Mouse (Mus musculus): ENCODE measurements at regions not wholly inside any gene's neighbourhood (a gene's known extent, or its start where the extent isn't known, plus 50 kb on each side); places are given as distances from the start of the nearest gene placed in this dataset.

- no peak for DNase-seq (ENCODE audit: low spot score)
Observed at GRCm38 (mm10) chr6:103312149-103312548, 198.2 kb upstream of the Chl1 start.

GRCm38 (mm10) chr6:103312935-103313334 is 197.5 kb upstream of the Chl1 start:
- no peak for DNase-seq (ENCODE audit: low spot score)

GRCm38 (mm10) chr6:103318081-103318480 is 192.3 kb upstream of the Chl1 start:
- no peak for DNase-seq (ENCODE audit: low spot score)

- no peak for DNase-seq (ENCODE audit: low spot score)
Observed at GRCm38 (mm10) chr6:103318677-103319359, 191.6 kb upstream of the Chl1 start.

GRCm38 (mm10) chr6:103319964-103320363 is 190.4 kb upstream of the Chl1 start:
- no peak for DNase-seq (ENCODE audit: low spot score)

- DNase-seq (ENCODE audit: low spot score), result no peak
Observed at GRCm38 (mm10) chr6:103320550-103320949, 189.8 kb upstream of the Chl1 start.

- DNase-seq (ENCODE audit: low spot score), result no peak
Observed at GRCm38 (mm10) chr6:103321058-103321457, 189.3 kb upstream of the Chl1 start.

- no peak for DNase-seq (ENCODE audit: low spot score)
Observed at GRCm38 (mm10) chr6:103322442-103322841, 187.9 kb upstream of the Chl1 start.

GRCm38 (mm10) chr6:103335683-103336082 is 174.7 kb upstream of the Chl1 start:
- DNase-seq (ENCODE audit: low spot score), result no peak

- DNase-seq (ENCODE audit: low spot score), result no peak
Observed at GRCm38 (mm10) chr6:103339961-103340732, 170.2 kb upstream of the Chl1 start.

- DNase-seq (ENCODE audit: low spot score), result no peak
Observed at GRCm38 (mm10) chr6:103343515-103343914, 166.9 kb upstream of the Chl1 start.

- DNase-seq (ENCODE audit: low spot score), result no peak
Observed at GRCm38 (mm10) chr6:103344413-103344812, 166.0 kb upstream of the Chl1 start.

- no peak for DNase-seq (ENCODE audit: low spot score)
Observed at GRCm38 (mm10) chr6:103345195-103345594, 165.2 kb upstream of the Chl1 start.

GRCm38 (mm10) chr6:103352405-103353124 is 157.8 kb upstream of the Chl1 start:
- DNase-seq (ENCODE audit: low spot score), result no peak

GRCm38 (mm10) chr6:103353346-103353745 is 157.0 kb upstream of the Chl1 start:
- no peak for DNase-seq (ENCODE audit: low spot score)

GRCm38 (mm10) chr6:103366782-103367491 is 143.4 kb upstream of the Chl1 start:
- no peak for DNase-seq (ENCODE audit: low spot score)

GRCm38 (mm10) chr6:103374956-103375355 is 135.4 kb upstream of the Chl1 start:
- no peak for DNase-seq (ENCODE audit: low spot score)

GRCm38 (mm10) chr6:103377277-103377676 is 133.1 kb upstream of the Chl1 start:
- DNase-seq (ENCODE audit: low spot score), result no peak

GRCm38 (mm10) chr6:103378047-103378446 is 132.3 kb upstream of the Chl1 start:
- no peak for DNase-seq (ENCODE audit: low spot score)

GRCm38 (mm10) chr6:103381030-103381429 is 129.4 kb upstream of the Chl1 start:
- DNase-seq (ENCODE audit: low spot score), result no peak

GRCm38 (mm10) chr6:103381930-103382329 is 128.5 kb upstream of the Chl1 start:
- no peak for DNase-seq (ENCODE audit: low spot score)

- no peak for DNase-seq (ENCODE audit: low spot score)
Observed at GRCm38 (mm10) chr6:103386591-103386990, 123.8 kb upstream of the Chl1 start.
